Comparison of ENCODE assay signal across 11 mouse cellular contexts in genomic region chr19:6905498-6906159, GRCm38 (mm10). TPM values are rescaled to one million over a fixed set of nuclear protein-coding genes. Genes with fewer than 3 reads are reported as not detected.
"Had no signal": no experiment of that assay in that cellular context is flagged by ENCODE, and none has a peak within 500 bp of the region (broad histone marks: within the 10 kb centered on the region; RNA-seq: fewer than 3 reads in every experiment).

No protein-coding gene starts in this region.

- H3K4me2 ChIP-seq: limb, embryonic 15.5 days; liver, embryonic 13.5 days; midbrain, embryonic 13.5 days had no signal

- H3K27me3 ChIP-seq: limb, embryonic 15.5 days; liver, embryonic 13.5 days; midbrain, embryonic 13.5 days had no signal

- H3K9me3 ChIP-seq: limb, embryonic 15.5 days; liver, embryonic 13.5 days; midbrain, embryonic 13.5 days had no signal

- H3K4me3 ChIP-seq: limb, embryonic 15.5 days; liver, embryonic 13.5 days; midbrain, embryonic 13.5 days had no signal

- H3K9ac ChIP-seq: limb, embryonic 15.5 days; liver, embryonic 13.5 days; midbrain, embryonic 13.5 days had no signal

- DNase-seq: layer of hippocampus, adult 9-11 months; layer of hippocampus, postnatal 36 days; liver, embryonic 13.5 days; lung, adult 18-20 months; thymus, adult 2 months; thymus, postnatal 25 days had no signal

- ATAC-seq: midbrain, embryonic 13.5 days had no signal

- H3K27ac ChIP-seq: limb, embryonic 15.5 days; liver, embryonic 13.5 days; midbrain, embryonic 13.5 days; stomach, postnatal 0 days had no signal

RNA-seq across cellular contexts. Expression of gene Catsperz, which starts 19.6 kb away (rescaled TPM):
- total RNA-seq: neutrophil, adult 5-6 weeks had no signal

RNA-seq across cellular contexts. Expression of gene Kcnk4, which starts 28.7 kb away (rescaled TPM):
- total RNA-seq: megakaryocyte progenitor cell, adult 5-6 weeks; neutrophil, adult 5-6 weeks had no signal
- polyA plus RNA-seq: liver, embryonic 13.5 days had no signal
